Mouse (Mus musculus): ENCODE measurements around the gene Clstn1. TPM values are rescaled to one million over a fixed set of nuclear protein-coding genes. Genes with fewer than 3 reads are reported as not detected.

Clstn1 gene
- total and polyA plus RNA-seq, 2 experiments from 2014 or later = 206 to 590 TPM

DNA sequence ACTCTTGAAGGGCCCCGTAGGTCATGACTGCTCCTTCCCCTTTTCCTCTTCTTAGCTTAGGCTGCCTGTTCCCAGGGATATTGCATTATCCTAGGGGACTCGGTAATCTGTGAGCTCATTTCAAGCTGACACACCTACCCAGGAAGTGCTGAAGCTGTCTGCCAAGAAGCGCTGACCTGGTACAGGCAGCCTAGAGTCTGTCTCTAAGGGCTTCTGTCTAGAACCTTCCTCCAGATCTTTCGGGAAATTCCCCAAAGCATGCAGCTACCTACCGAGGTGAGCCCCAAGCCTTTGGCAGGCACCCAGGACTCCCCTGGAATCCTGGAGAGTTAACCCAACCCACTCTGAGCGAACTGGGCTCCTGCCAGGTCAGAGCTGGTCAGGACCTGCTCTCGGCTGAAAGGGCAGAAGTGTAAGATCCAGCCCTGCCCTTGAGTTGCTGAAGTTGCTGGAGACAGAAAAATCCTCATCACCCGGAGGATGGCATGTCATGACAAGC lies 14.6 kb upstream of the Clstn1 start:
- WGBS = 55% methylated on average over 8 of the region's 8 CpGs
- Histone ChIP-seq H3K4me2 (ENCODE audit: low read depth, low read length) (no peak overlapping the region), H3K36me3 (ENCODE audit: insufficient read depth, low read length) (no peaks in the 10 kb centered on the region), H3K27me3 (ENCODE audit: insufficient read depth, low read length) (no peaks in the 10 kb centered on the region), H3K27ac (no peak overlapping the region), H3K4me1 (ENCODE audit: insufficient read depth, low read length) (peaks cover 2% of the 10 kb centered on the region; the same call in 1 of the 2 replicates), H3K4me3 (ENCODE audit: low read length) (no peak overlapping the region), H3K9ac (replicated peaks; ENCODE audit: low read length) (no peak overlapping the region), H3K9me3 (ENCODE audit: low read length) (no peaks in the 10 kb centered on the region)
- no peak for DNase-seq (ENCODE audit: low spot score)
- no peak for TF ChIP-seq CTCF (IDR thresholded peaks at IDR 0.05; ENCODE audit: low read depth)
- no peak for ATAC-seq

- Histone ChIP-seq H3K9me3 (ENCODE audit: low read length) (no peaks in the 10 kb centered on the region), H3K9ac (replicated peaks; ENCODE audit: low read length) (no peak overlapping the region), H3K27me3 (ENCODE audit: insufficient read depth, low read length) (no peaks in the 10 kb centered on the region), H3K4me2 (ENCODE audit: low read depth, low read length) (no peak overlapping the region), H3K4me3 (ENCODE audit: low read length) (no peak overlapping the region), H3K27ac (no peak overlapping the region), H3K36me3 (ENCODE audit: insufficient read depth, low read length) (no peaks in the 10 kb centered on the region), H3K4me1 (ENCODE audit: insufficient read depth, low read length) (peaks cover 5% of the 10 kb centered on the region; the same call in 1 of the 2 replicates)
- TF ChIP-seq CTCF (IDR thresholded peaks at IDR 0.05; ENCODE audit: low read depth) = no peak
- DNase-seq (ENCODE audit: low spot score) (no peak), ATAC-seq (no peak)
- 25% methylated on average over 6 of the region's 9 CpGs for WGBS
Measured at GRCm38 (mm10) chr4:149572446-149572845, 13.8 kb upstream of the Clstn1 start.

GRCm38 (mm10) chr4:149572851-149573250 lies 13.4 kb upstream of the Clstn1 start:
- Histone ChIP-seq H3K27ac (no peak overlapping the region), H3K4me1 (ENCODE audit: insufficient read depth, low read length) (peaks cover 5% of the 10 kb centered on the region; the same call in 1 of the 2 replicates), H3K4me2 (ENCODE audit: low read depth, low read length) (no peak overlapping the region), H3K9ac (replicated peaks; ENCODE audit: low read length) (no peak overlapping the region), H3K4me3 (ENCODE audit: low read length) (no peak overlapping the region), H3K27me3 (ENCODE audit: insufficient read depth, low read length) (no peaks in the 10 kb centered on the region), H3K9me3 (ENCODE audit: low read length) (no peaks in the 10 kb centered on the region), H3K36me3 (ENCODE audit: insufficient read depth, low read length) (no peaks in the 10 kb centered on the region)
- 58% methylated on average over 8 of the region's 8 CpGs for WGBS
- no peak for TF ChIP-seq CTCF (IDR thresholded peaks at IDR 0.05; ENCODE audit: low read depth)
- DNase-seq (ENCODE audit: low spot score) (no peak), ATAC-seq (no peak)

DNA sequence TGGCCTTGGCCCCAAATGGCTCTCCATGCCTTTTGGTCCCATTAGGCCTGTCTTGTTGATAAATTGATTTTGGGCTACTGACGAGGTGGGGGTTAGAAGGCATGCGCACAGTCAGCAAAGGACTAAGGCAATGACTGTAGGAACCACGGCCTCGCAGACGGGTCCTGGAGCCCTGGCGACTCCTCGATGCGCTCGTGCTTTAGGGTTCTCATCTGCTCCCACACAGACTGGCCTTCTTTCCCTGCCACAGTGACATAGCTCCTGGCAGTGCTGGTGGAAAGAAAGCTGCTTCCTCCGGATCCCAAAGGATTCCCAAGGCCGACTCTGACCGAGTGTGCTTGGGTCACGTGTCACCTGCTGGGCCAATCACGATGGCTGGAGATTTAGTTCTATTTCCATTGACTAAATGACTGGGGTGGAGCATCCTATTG lies 11.9 kb upstream of the Clstn1 start:
- no peak for DNase-seq (ENCODE audit: low spot score)
- WGBS = 57% methylated on average over 14 of the region's 14 CpGs
- ATAC-seq = no peak

DNA sequence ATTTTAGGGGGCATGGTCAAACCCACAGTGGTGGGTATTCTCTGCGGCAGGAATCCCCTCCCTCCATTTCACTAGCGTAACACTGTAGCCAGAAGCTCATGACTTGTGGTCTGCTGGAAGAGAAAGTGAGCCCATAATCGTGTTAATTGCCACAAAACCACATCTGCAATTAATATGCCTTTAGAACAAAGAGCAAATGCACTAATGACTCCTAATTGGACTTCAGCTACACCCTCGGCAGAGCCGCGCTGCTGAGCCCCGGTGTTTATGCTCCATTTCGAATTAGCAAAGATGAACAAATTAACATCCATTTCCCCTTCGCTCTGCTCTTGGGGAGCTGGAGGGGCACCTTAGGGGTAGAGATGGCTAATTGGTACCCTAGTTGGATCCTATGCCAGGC lies 10.2 kb upstream of the Clstn1 start:
- 64% methylated on average over 9 of the region's 9 CpGs for WGBS
- no peaks in the 10 kb centered on the region for H3K36me3 ChIP-seq (ENCODE audit: insufficient read depth, low read length)
- no peaks in the 10 kb centered on the region for H3K9me3 ChIP-seq (ENCODE audit: low read length)
- TF ChIP-seq CTCF (IDR thresholded peaks at IDR 0.05; ENCODE audit: low read depth) = no peak
- no peak for ATAC-seq
- H3K27me3 ChIP-seq (ENCODE audit: insufficient read depth, low read length) = no peaks in the 10 kb centered on the region
- H3K9ac ChIP-seq (replicated peaks; ENCODE audit: low read length) = no peak overlapping the region
- peaks cover 5% of the 10 kb centered on the region; the same call in 1 of the 2 replicates for H3K4me1 ChIP-seq (ENCODE audit: insufficient read depth, low read length)
- H3K4me2 ChIP-seq (ENCODE audit: low read depth, low read length) = no peak overlapping the region
- H3K4me3 ChIP-seq (ENCODE audit: low read length) = no peak overlapping the region
- H3K27ac ChIP-seq = no peak overlapping the region
- DNase-seq (ENCODE audit: low spot score) = no peak

More for the DNA sequence above, 11.9 kb upstream of the Clstn1 start:
- Histone ChIP-seq H3K4me2 (ENCODE audit: low read depth, low read length) (no peak overlapping the region), H3K9ac (replicated peaks; ENCODE audit: low read length) (no peak overlapping the region), H3K4me3 (ENCODE audit: low read length) (no peak overlapping the region), H3K36me3 (ENCODE audit: insufficient read depth, low read length) (no peaks in the 10 kb centered on the region), H3K4me1 (ENCODE audit: insufficient read depth, low read length) (peaks cover 5% of the 10 kb centered on the region; the same call in 1 of the 2 replicates), H3K27me3 (ENCODE audit: insufficient read depth, low read length) (no peaks in the 10 kb centered on the region), H3K27ac (no peak overlapping the region), H3K9me3 (ENCODE audit: low read length) (no peaks in the 10 kb centered on the region)
- no peak for TF ChIP-seq CTCF (IDR thresholded peaks at IDR 0.05; ENCODE audit: low read depth)

DNA sequence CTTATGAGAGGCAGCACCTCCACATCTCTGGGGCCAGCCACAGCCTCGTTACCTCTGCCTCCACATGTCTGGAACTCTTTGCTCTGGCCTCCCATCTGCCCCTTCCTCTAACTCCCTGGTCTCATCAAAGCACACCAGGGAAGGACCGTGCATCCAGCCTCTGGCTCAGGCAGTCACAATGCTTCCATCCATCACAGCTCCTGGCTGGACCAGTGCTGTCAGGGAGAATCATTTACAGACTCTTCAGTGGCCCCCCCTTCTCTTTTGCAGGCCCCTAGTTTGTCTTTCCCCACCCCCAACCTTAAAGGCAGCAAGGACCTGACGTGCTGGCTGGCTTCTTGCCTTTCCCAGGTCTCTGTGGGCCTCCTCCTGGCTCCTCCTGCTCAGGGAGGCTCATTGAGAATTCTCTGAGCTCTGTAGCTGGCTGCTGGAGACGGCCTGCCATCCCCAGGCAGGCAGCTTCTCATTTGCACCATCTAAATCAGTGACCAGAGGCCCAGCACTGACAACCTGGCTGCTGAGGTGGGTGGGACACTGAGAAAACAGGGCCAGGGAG lies 9.2 kb upstream of the Clstn1 start:
- Histone ChIP-seq H3K4me1 (ENCODE audit: insufficient read depth, low read length) (peaks cover 5% of the 10 kb centered on the region; the same call in 1 of the 2 replicates), H3K4me3 (ENCODE audit: low read length) (no peak overlapping the region), H3K9me3 (ENCODE audit: low read length) (no peaks in the 10 kb centered on the region), H3K36me3 (ENCODE audit: insufficient read depth, low read length) (no peaks in the 10 kb centered on the region), H3K4me2 (ENCODE audit: low read depth, low read length) (no peak overlapping the region), H3K27me3 (ENCODE audit: insufficient read depth, low read length) (no peaks in the 10 kb centered on the region), H3K9ac (replicated peaks; ENCODE audit: low read length) (0 out of 2 replicates have a peak overlapping the region, but pooled peaks have one; percentile 18), H3K27ac (peak overlapping the region; percentile 34)
- WGBS = 10% methylated on average over 4 of the region's 4 CpGs
- ATAC-seq = peak; percentile 25; the same call in 1 of the 2 replicates
- no peak for TF ChIP-seq CTCF (IDR thresholded peaks at IDR 0.05; ENCODE audit: low read depth)
- DNase-seq (ENCODE audit: low spot score) = peak; percentile 37

DNA sequence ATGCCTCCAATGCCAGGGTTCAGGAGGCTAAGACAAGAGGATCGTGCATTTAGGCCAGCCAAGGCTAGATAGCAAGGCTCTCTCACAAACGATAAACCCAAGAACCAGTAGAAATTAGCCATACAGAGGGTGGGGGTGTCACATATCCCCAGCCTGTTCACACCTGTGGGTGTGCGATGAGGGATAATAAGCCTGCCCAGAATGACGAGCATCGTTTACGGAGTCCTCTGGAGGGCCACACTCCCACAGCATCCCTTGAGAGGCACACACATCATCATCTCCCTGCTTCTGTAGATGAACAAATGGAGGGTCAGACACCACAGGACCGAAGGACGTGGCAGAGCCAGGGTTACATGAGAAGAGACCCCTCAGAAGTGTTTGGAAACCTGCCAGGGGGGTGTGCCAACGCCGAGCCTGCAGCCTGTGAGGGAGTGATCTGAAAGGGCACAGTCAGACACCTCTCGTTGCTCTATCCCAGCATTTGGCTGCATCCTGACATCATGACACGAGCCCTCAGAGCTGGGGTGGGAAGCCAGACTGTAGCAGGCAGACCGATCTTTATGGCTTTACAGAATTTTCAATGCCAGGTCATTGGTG lies 8.1 kb upstream of the Clstn1 start:
- Histone ChIP-seq H3K36me3 (ENCODE audit: insufficient read depth, low read length) (no peaks in the 10 kb centered on the region), H3K4me2 (ENCODE audit: low read depth, low read length) (no peak overlapping the region), H3K9me3 (ENCODE audit: low read length) (no peaks in the 10 kb centered on the region), H3K4me3 (ENCODE audit: low read length) (no peak overlapping the region), H3K27ac (no peak overlapping the region), H3K27me3 (ENCODE audit: insufficient read depth, low read length) (no peaks in the 10 kb centered on the region), H3K4me1 (ENCODE audit: insufficient read depth, low read length) (peaks cover 5% of the 10 kb centered on the region; the same call in 1 of the 2 replicates), H3K9ac (replicated peaks; ENCODE audit: low read length) (no peak overlapping the region)
- WGBS = 42% methylated on average over 13 of the region's 13 CpGs
- ATAC-seq (peak; percentile 44; the same call in 1 of the 2 replicates), DNase-seq (ENCODE audit: low spot score) (no peak)
- TF ChIP-seq CTCF (IDR thresholded peaks at IDR 0.05; ENCODE audit: low read depth) = no peak
